Mouse (Mus musculus) lung, adult 2 months (tissue): Measurements from ENCODE around the gene Ydjc. TPM values are rescaled to one million over a fixed set of nuclear protein-coding genes. Genes with fewer than 3 reads are reported as not detected.
A peak's percentile ranks its signal among the peaks of the same experiment; 100 is the strongest.

ENCODE experiments used
- DNase-seq: peaks from one replicate; pipeline ENCODE4 v3.0.0; 2022
- H3K4me1 ChIP-seq: fragments of 200-500 bp; 2 replicates; pipeline ENCODE4 v1.6.1; 2011; ENCODE audit warnings: low read length; ENCODE audit not compliant: control insufficient read depth, insufficient read depth
- H3K4me3 ChIP-seq: fragments of 200-500 bp; replicated peaks from 2 replicates; pipeline ENCODE3; 2011; ENCODE audit warnings: low read depth, mild to moderate bottlenecking, control low read depth, low read length; ENCODE audit errors: extremely low read depth
- CTCF ChIP-seq: fragments of 200-500 bp; IDR thresholded peaks from 2 replicates; pipeline ENCODE4 v1.5.1; 2011; ENCODE audit warnings: mild to moderate bottlenecking, low read length, control low read depth; ENCODE audit not compliant: insufficient read depth
- POLR2A ChIP-seq: fragments of 200-500 bp; IDR thresholded peaks from 2 replicates; pipeline ENCODE4 v1.6.1; 2011; ENCODE audit warnings: low read depth, mild to moderate bottlenecking, control low read depth, low read length, borderline replicate concordance; ENCODE audit errors: extremely low read depth
- WGBS: fragments of 180-500 bp; shearing (Covaris S2); methylation state at CpG from one replicate; pipeline ENCODE4 v1.1.7; 2018; 5-methylcytosine and 5-hydroxymethylcytosine counted together
- polyA plus RNA-seq: library from polyadenylated mRNA; depleted of rRNA; stranded (reverse); fragments of >200 nt; gene quantifications from 2 replicates; pipeline ENCODE4 v1.2.3, GENCODE M21; 2012

Gene Ydjc
- polyA plus RNA-seq, 1 experiment = 6.2 TPM

GRCm38 (mm10) chr16:17124871-17125520, 19.4 kb upstream of the Ydjc start, which contains the start of gene 2610318N02Rik:
TSS of gene 2610318N02Rik (minus strand) at chr16:17125167.
- DNase-seq = peak; percentile 71
- no peaks in the 10 kb centered on the region for H3K4me1 ChIP-seq
- 2% methylated on average over 25 of the region's 25 CpGs for WGBS
- no peak for TF ChIP-seq POLR2A
- TF ChIP-seq CTCF = no peak
- H3K4me3 ChIP-seq = no peak within 1 kb of the TSS

DNA sequence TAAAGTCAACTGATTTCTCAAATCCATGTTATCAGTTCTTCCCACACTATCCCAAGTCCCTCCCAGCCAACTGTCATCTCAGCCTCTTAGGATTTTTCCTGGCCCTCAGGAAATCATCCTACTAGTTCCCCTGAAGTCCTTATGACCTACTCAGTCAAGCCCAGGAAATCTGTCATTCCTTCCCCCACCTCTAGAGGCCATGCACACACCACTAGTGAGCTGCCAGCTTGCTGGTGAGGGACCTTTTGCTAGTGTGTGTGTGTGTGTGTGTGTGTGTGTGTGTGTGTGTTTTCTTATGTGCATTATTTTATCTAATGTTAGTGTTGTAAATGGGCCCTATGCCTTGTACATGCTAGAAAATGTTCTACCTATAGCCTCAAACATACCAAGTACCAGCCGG, 17.1 kb upstream of the Ydjc start:
- TF ChIP-seq CTCF = peak; percentile 71
- TF ChIP-seq POLR2A = no peak
- 88% methylated on average over 1 of the region's 1 CpGs for WGBS
- no peak for DNase-seq
- peaks cover 3% of the 10 kb centered on the region; the same call in 1 of the 2 replicates for H3K4me1 ChIP-seq
- no peak overlapping the region for H3K4me3 ChIP-seq

- no peak for DNase-seq
Observed at GRCm38 (mm10) chr16:17131191-17132088, 13.0 kb upstream of the Ydjc start.

DNA sequence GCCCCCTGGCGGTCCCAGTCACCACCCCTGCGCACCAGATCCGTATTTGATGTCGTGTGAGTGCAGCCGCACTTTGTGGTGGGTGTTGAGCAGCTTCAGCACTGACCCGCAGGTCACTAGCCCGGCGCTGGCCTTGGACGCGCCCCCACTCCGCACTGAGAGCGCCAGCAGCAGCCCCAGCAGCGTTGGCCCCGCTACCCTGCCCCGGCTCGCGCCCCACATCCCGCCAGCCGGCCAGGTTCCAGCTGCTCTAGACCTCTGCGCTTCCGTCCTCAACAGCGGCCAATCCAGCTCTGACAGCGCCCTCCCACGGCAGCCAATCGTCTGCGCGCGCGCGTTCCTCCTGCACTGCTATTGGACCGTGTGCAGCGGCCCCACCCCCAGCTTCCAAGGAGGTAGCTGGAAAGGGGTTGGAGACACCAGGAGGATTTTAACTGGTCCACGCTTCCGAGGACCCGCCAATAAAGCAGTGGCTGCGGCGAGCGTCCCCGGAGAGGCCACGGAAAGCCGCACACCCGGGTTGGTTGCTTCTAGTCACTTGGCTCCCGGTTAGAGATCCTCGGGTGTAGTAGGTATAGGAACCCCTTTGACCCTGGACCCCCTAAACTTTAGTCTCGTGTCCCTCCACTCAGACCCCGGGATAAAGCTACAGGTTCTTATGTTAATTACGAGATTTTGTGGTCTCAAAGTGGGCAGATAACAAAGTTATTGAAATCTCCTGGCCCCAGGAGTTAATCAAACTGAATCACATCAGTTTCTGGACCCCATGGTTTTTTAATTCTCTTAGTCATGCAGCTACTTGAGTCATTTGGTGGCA, 12.1 kb upstream of the Ydjc start, which contains the start of gene Sdf2l1:
Gene Sdf2l1, minus strand, starts transcription at position 295 of the 817 bp plus-strand sequence.
- under 1% methylated on average over 47 of the region's 47 CpGs for WGBS
- TF ChIP-seq CTCF = 0 out of 2 replicates have a peak, but pooled peaks have one; percentile 4
- peak; percentile 29; the same call in 1 of the 2 replicates for TF ChIP-seq POLR2A
- Histone ChIP-seq H3K4me3 (peak within 1 kb of the TSS; percentile 86), H3K4me1 (peaks cover 3% of the 10 kb centered on the region; the same call in 1 of the 2 replicates)
- DNase-seq = peak; percentile 95

More at GRCm38 (mm10) chr16:17131191-17132088, 13.0 kb upstream of the Ydjc start:
- 4% methylated on average over 43 of the region's 43 CpGs for WGBS
- Histone ChIP-seq H3K4me3 (peak overlapping the region; percentile 86), H3K4me1 (peaks cover 3% of the 10 kb centered on the region; the same call in 1 of the 2 replicates)
- no peak for TF ChIP-seq POLR2A
- TF ChIP-seq CTCF = no peak

- TF ChIP-seq CTCF = no peak
- no peak for TF ChIP-seq POLR2A
- 38% methylated on average over 7 of the region's 7 CpGs for WGBS
Observed at GRCm38 (mm10) chr16:17132906-17133200, 11.6 kb upstream of the Ydjc start.

DNA sequence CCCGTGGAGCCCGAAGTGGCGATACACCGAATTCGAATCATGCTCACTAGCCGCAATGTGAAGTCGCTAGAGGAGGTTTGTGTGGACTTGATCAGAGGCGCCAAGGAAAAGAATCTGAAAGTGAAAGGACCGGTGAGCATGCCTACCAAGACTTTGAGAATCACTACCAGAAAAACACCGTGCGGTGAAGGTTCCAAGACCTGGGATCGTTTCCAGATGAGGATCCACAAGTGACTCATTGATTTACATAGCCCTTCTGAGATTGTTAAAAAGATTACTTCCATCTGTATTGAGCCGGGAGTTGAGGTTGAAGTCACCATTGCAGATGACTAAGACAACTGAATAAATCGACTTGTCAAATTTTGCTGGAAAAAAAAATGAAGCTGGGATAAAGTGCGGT, 7.1 kb upstream of the Ydjc start:
- WGBS = 82% methylated on average over 15 of the region's 15 CpGs
- Histone ChIP-seq H3K4me3 (no peak overlapping the region), H3K4me1 (no peaks in the 10 kb centered on the region)
- TF ChIP-seq POLR2A (no peak), CTCF (no peak)
- DNase-seq = no peak

More at GRCm38 (mm10) chr16:17132906-17133200, 11.6 kb upstream of the Ydjc start:
- Histone ChIP-seq H3K4me3 (no peak overlapping the region), H3K4me1 (peaks cover 3% of the 10 kb centered on the region; the same call in 1 of the 2 replicates)
- no peak for DNase-seq

DNA sequence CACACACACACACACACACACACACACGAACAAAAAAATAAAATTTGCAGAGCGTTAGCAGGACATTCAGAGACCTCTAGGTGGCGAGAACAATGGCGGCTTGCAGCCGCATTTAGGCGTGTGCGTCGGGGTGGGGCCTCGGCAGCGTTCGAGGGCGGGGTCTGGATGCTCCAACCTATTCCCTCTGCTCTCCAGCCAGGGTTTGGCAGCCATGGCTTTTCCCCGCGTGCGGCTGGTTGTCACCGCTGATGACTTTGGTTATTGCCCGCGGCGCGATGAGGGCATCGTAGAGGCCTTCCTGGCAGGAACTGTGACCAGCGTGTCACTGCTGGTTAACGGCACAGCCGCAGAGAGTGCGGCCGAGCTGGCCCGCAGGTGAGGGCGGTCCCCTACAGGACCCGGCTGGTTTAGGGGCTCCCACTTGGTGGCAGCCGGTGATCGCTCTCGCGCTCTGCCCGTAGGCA, 2.4 kb downstream of the Ydjc start, which contains the start of gene Ccdc116:
Gene Ccdc116, minus strand, starts transcription at position 458 of the 464 bp plus-strand sequence.
- Histone ChIP-seq H3K4me3 (peak within 1 kb of the TSS; percentile 64), H3K4me1 (peaks cover 10% of the 10 kb centered on the region)
- WGBS = under 1% methylated on average over 34 of the region's 34 CpGs
- TF ChIP-seq CTCF = peak; percentile 51
- TF ChIP-seq POLR2A = no peak
- peak; percentile 68 for DNase-seq

- no peak for DNase-seq
- TF ChIP-seq POLR2A (no peak), CTCF (no peak)
- H3K4me1 ChIP-seq = peaks cover 10% of the 10 kb centered on the region
- whole genome bisulfite sequencing = 1% methylated on average over 41 of the region's 41 CpGs
- peak overlapping the region; percentile 64 for H3K4me3 ChIP-seq
Observed at GRCm38 (mm10) chr16:17147391-17147929, 3.0 kb downstream of the Ydjc start.

DNA sequence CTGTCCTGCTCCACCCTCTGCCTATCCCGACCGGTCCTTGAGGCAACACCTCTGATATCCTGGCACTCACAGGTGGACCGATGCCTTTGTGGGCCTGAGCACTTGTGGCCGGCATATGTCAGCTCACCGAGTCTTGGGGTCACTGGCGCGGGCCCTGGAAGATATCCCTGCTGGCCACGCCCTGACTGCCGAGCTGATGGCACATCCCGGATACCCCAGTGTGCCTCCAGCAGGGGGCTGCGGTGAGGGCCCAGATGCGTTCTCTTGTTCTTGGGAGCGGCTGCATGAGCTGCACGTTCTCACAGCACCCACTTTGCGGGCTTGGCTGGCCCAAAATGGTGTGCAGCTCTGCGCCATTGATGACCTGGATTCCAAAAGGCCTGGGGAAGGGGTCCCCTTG, 3.7 kb downstream of the Ydjc start:
- WGBS = 28% methylated on average over 16 of the region's 16 CpGs
- no peak for DNase-seq
- TF ChIP-seq POLR2A (no peak), CTCF (no peak)

More for the DNA sequence above, 3.7 kb downstream of the Ydjc start:
- no peak overlapping the region for H3K4me3 ChIP-seq
- peaks cover 10% of the 10 kb centered on the region for H3K4me1 ChIP-seq
